Mouse (Mus musculus): Measurements from ENCODE around the gene Rnf185.

DNA sequence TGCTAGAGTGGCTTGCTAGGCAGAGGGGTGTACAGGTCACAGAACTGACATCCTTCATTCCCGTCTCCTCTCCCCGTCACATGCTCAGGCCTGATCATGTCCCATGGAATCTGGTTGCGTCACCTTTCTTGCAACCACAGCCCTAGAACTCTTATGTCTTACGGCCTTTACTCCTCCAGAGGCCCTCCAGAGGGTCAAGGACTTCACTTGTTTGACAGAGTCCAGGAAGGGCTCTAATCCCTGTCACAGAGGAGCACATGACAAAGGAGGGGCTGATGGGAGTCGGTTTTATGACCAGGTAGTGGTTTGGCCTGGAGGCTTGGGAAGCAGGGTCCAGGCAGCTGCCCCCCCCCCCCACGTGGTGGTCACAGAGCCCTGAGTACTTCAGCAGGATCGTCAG, 83.2 kb downstream of the Rnf185 start:
- TF ChIP-seq CTCF (IDR thresholded peaks at IDR 0.05; ENCODE audit: low read depth) (no peak), EP300 (IDR thresholded peaks at IDR 0.05; ENCODE audit: low read depth) (no peak)
